Comparison of ENCODE assay signal across 15 mouse cellular contexts in genomic region chr5:151086425-151087202, GRCm38 (mm10).
DNase-seq lines count a peak whose midpoint lies in the region; ATAC-seq and TF ChIP-seq lines count a peak whose summit lies in the region.
"Had no signal": no experiment of that assay in that cellular context is flagged by ENCODE, and none has a peak within 500 bp of the region (broad histone marks: within the 10 kb centered on the region; RNA-seq: fewer than 3 reads in every experiment).

No protein-coding gene starts in this region.

- no peak overlapping the region for H3K27ac ChIP-seq in intestine, embryonic 15.5 days
- H3K27ac ChIP-seq in intestine, postnatal 0 days (ENCODE audit: low read depth, low read length) = no peak overlapping the region
- H3K27ac ChIP-seq in kidney, embryonic 16.5 days (ENCODE audit: low read length) = peak overlapping the region; percentile 50; the same call in 1 of the 2 replicates
- peak overlapping the region; percentile 33; the same call in 1 of the 2 replicates for H3K27ac ChIP-seq in stomach, embryonic 16.5 days (ENCODE audit: low read length)
- H3K27ac ChIP-seq: embryonic facial prominence, embryonic 15.5 days; heart, embryonic 13.5 days; liver, embryonic 15.5 days had no signal

- peaks cover 5% of the 10 kb centered on the region; the same call in 1 of the 2 replicates for H3K4me1 ChIP-seq in intestine, embryonic 15.5 days (replicated peaks)
- peaks cover 4% of the 10 kb centered on the region; the same call in 1 of the 2 replicates for H3K4me1 ChIP-seq in intestine, postnatal 0 days (replicated peaks; ENCODE audit: control insufficient read depth, insufficient read depth, low read length)
- H3K4me1 ChIP-seq in kidney, embryonic 16.5 days (ENCODE audit: insufficient read depth, low read length) = peaks cover 26% of the 10 kb centered on the region
- H3K4me1 ChIP-seq in stomach, embryonic 16.5 days (ENCODE audit: control insufficient read depth, insufficient read depth, low read length) = peaks cover 20% of the 10 kb centered on the region

- 58% methylated on average over 9 of the region's 9 CpGs for WGBS in intestine, embryonic 15.5 days
- WGBS in intestine, postnatal 0 days = 70% methylated on average over 9 of the region's 9 CpGs
- 57% methylated on average over 9 of the region's 9 CpGs for WGBS in kidney, embryonic 16.5 days
- WGBS in stomach, embryonic 16.5 days = 62% methylated on average over 9 of the region's 9 CpGs

- no peak for TF ChIP-seq CTCF in intestine, postnatal 0 days (IDR thresholded peaks at IDR 0.05; ENCODE audit: low read depth)

- no peaks in the 10 kb centered on the region for H3K27me3 ChIP-seq in intestine, embryonic 15.5 days (replicated peaks)
- no peaks in the 10 kb centered on the region for H3K27me3 ChIP-seq in intestine, postnatal 0 days (replicated peaks; ENCODE audit: control insufficient read depth, insufficient read depth, low read length)
- H3K27me3 ChIP-seq in kidney, embryonic 16.5 days (ENCODE audit: insufficient read depth, low read length) = no peaks in the 10 kb centered on the region
- no peaks in the 10 kb centered on the region for H3K27me3 ChIP-seq in stomach, embryonic 16.5 days (ENCODE audit: control insufficient read depth, insufficient read depth, low read length)
- H3K27me3 ChIP-seq: embryonic facial prominence, embryonic 15.5 days; heart, embryonic 13.5 days; liver, embryonic 15.5 days had no signal

- H3K4me2 ChIP-seq in intestine, embryonic 15.5 days (replicated peaks) = no peak overlapping the region
- H3K4me2 ChIP-seq in intestine, postnatal 0 days (replicated peaks; ENCODE audit: low read depth) = no peak overlapping the region
- H3K4me2 ChIP-seq in kidney, embryonic 16.5 days (replicated peaks; ENCODE audit: low read depth, low read length) = no peak overlapping the region
- no peak overlapping the region for H3K4me2 ChIP-seq in stomach, embryonic 16.5 days (ENCODE audit: low read depth, low read length)
- H3K4me2 ChIP-seq: embryonic facial prominence, embryonic 15.5 days; heart, embryonic 13.5 days; liver, embryonic 15.5 days had no signal

- no peak overlapping the region for H3K9ac ChIP-seq in intestine, embryonic 15.5 days
- no peak overlapping the region for H3K9ac ChIP-seq in intestine, postnatal 0 days (ENCODE audit: low read depth, low read length)
- no peak overlapping the region for H3K9ac ChIP-seq in kidney, embryonic 16.5 days (replicated peaks; ENCODE audit: low read length)
- no peak overlapping the region for H3K9ac ChIP-seq in stomach, embryonic 16.5 days (ENCODE audit: low read length)
- H3K9ac ChIP-seq: embryonic facial prominence, embryonic 15.5 days; forebrain, postnatal 0 days; heart, embryonic 13.5 days; liver, embryonic 15.5 days had no signal

- ATAC-seq in intestine, embryonic 15.5 days = peak; percentile 53; the same call in 1 of the 2 replicates
- ATAC-seq in intestine, postnatal 0 days = no peak
- ATAC-seq in hematopoietic stem cell, adult 5-6 weeks (replicated peaks in 1 of 2; ENCODE audit: insufficient read depth in 1 of 2, low FRiP score in 2 of 2, low TSS enrichment in 1 of 2, low read depth in 1 of 2, poor library complexity in 2 of 2, severe bottlenecking in 2 of 2) = peak; percentile 58 to 60; a peak in 3 of 4 replicates
- ATAC-seq in kidney, embryonic 16.5 days (ENCODE audit: low FRiP score, low TSS enrichment) = peak; percentile 70
- ATAC-seq in stomach, embryonic 16.5 days (ENCODE audit: insufficient read depth, low FRiP score) = no peak
- ATAC-seq: forebrain, postnatal 0 days had no signal

- H3K9me3 ChIP-seq in intestine, embryonic 15.5 days = no peaks in the 10 kb centered on the region
- H3K9me3 ChIP-seq in intestine, postnatal 0 days (ENCODE audit: control insufficient read depth) = no peaks in the 10 kb centered on the region
- H3K9me3 ChIP-seq in kidney, embryonic 16.5 days (ENCODE audit: low read length) = no peaks in the 10 kb centered on the region
- H3K9me3 ChIP-seq in stomach, embryonic 16.5 days (replicated peaks; ENCODE audit: control insufficient read depth, low read length) = no peaks in the 10 kb centered on the region
- H3K9me3 ChIP-seq: embryonic facial prominence, embryonic 15.5 days; heart, embryonic 13.5 days; liver, embryonic 15.5 days had no signal

- H3K36me3 ChIP-seq in intestine, embryonic 15.5 days = no peaks in the 10 kb centered on the region
- 0 out of 2 replicates have a peak, but pooled peaks cover 4% of the 10 kb centered on the region for H3K36me3 ChIP-seq in intestine, postnatal 0 days (ENCODE audit: control insufficient read depth, insufficient read depth)
- H3K36me3 ChIP-seq in kidney, embryonic 16.5 days (ENCODE audit: insufficient read depth, low read length) = no peaks in the 10 kb centered on the region
- no peaks in the 10 kb centered on the region for H3K36me3 ChIP-seq in stomach, embryonic 16.5 days (ENCODE audit: control insufficient read depth, insufficient read depth, low read length)
- H3K36me3 ChIP-seq: embryonic facial prominence, embryonic 15.5 days; heart, embryonic 13.5 days; liver, embryonic 15.5 days had no signal

- H3K4me3 ChIP-seq in intestine, embryonic 15.5 days (replicated peaks) = no peak overlapping the region
- no peak overlapping the region for H3K4me3 ChIP-seq in intestine, postnatal 0 days (ENCODE audit: low read depth, low read length)
- no peak overlapping the region for H3K4me3 ChIP-seq in kidney, embryonic 16.5 days (ENCODE audit: low read length)
- no peak overlapping the region for H3K4me3 ChIP-seq in stomach, embryonic 16.5 days (replicated peaks; ENCODE audit: low read length)
- H3K4me3 ChIP-seq: embryonic facial prominence, embryonic 15.5 days; heart, embryonic 13.5 days; liver, embryonic 15.5 days had no signal

- no peak for DNase-seq in cerebellum, adult 18-20 months
- DNase-seq in frontal cortex, postnatal 14 days (ENCODE audit: low spot score in 2 of 2) = no peak
- DNase-seq: adrenal gland, postnatal 10 days; forebrain, postnatal 0 days; left cerebral cortex, postnatal 4 days; right cerebral cortex, adult 18-20 months; thymus, postnatal 36 days had no signal

Comparison
In these comparisons a context has a peak if more than half of its experiments do, and no peak if none do; other contexts are left out.
1. ATAC-seq: peak in intestine, embryonic 15.5 days (single experiment), hematopoietic stem cell, adult 5-6 weeks (2 of 2) and kidney, embryonic 16.5 days (single experiment); none in intestine, postnatal 0 days (single experiment) and stomach, embryonic 16.5 days (single experiment).
2. H3K27ac ChIP-seq: peak in kidney, embryonic 16.5 days (single experiment) and stomach, embryonic 16.5 days (single experiment); none in intestine, embryonic 15.5 days (single experiment) and intestine, postnatal 0 days (single experiment).